Mouse (Mus musculus): ENCODE results near the gene Pibf1.

- TF ChIP-seq CTCF (IDR thresholded peaks at IDR 0.05; ENCODE audit: extremely low read depth, insufficient read depth, insufficient read length, insufficient replicate concordance) = no peak
- TF ChIP-seq POLR2A (IDR thresholded peaks at IDR 0.05; ENCODE audit: low read depth, low read length) = no peak
Measured at GRCm38 (mm10) chr14:99285486-99285885, 186.3 kb downstream of the Pibf1 start.
